Mouse (Mus musculus): ENCODE measurements around the gene Ush1g.
A peak's percentile ranks its signal among the peaks of the same experiment; 100 is the strongest.

DNA sequence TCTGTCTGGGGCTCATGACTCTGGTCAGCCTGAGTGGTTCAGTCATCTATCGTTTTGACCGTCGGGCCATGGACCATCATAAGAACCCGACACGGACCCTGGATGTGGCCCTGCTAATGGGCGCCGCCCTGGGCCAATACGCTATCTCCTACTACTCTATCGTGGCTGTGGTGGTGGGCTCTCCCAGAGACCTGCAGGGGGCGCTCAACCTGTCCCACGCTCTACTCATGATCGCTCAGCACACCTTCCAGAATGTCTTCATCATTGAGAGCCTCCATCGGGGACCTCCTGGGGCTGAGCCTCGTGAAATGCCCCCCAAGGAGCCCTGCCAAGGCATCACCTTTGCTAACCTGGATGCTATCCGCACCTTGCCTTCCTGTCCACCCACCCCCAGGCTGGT, 7.5 kb upstream of the Ush1g start:
- TF ChIP-seq CTCF (IDR thresholded peaks at IDR 0.05; ENCODE audit: borderline replicate concordance, extremely low read depth, insufficient read depth, insufficient read length) (peak; percentile 19; the same call in 1 of the 2 replicates), POLR2A (IDR thresholded peaks at IDR 0.05; ENCODE audit: borderline replicate concordance, extremely low read depth, insufficient read depth, insufficient read length, poor library complexity, severe bottlenecking) (no peak)
